Mouse (Mus musculus): Measurements from ENCODE around the gene Tfap2d.

DNA sequence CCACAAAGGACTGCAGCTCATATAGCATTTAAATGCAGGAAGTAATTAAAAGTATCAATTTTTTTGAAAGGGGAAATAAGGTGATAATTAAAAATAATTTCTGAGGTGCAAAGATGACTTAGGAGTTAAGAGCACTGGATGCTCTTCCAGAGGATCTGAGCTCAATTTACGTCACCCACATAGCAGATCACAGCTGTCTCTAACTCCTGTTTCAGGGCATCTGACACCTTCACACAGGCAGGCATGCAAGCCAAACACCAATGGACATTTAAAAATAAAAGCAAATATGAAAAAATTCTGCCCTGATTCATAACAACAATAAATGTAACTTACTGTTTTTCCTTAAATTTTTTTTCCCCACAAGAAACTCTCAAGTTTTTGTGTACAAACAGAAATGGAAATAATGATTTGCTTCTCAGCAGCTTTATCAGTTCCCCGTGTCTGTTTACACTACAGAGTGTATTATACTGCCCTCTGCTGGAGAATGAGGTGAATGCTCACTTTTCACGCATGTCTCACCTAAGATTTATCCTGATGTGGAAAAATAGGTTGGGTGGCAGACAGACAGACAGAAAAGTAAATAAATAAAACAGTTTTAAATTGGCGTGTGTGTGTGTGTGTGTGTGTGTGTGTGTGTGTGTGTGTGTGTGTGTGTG, 76.0 kb downstream of the Tfap2d start:
- TF ChIP-seq POLR2A (IDR thresholded peaks at IDR 0.05; ENCODE audit: low read depth, low read length) = no peak
- TF ChIP-seq CTCF (IDR thresholded peaks at IDR 0.05; ENCODE audit: extremely low read depth, insufficient read length, insufficient replicate concordance, low read depth, low read length) = no peak
